Mouse (Mus musculus) cerebellum, adult 2 months (tissue): Measurements from ENCODE around the gene Dock9.

ENCODE experiments used
- CTCF ChIP-seq: fragments of 200-500 bp; IDR thresholded peaks from 2 replicates; pipeline ENCODE4 v1.5.1; 2011; ENCODE audit warnings: low read depth, mild to moderate bottlenecking, control low read depth, low read length, moderate library complexity, borderline replicate concordance; ENCODE audit not compliant: insufficient read depth
- POLR2A ChIP-seq: fragments of 200-500 bp; IDR thresholded peaks from 2 replicates; pipeline ENCODE4 v1.6.1; 2011; ENCODE audit warnings: low read length, control low read depth, borderline replicate concordance; ENCODE audit not compliant: insufficient read depth

GRCm38 (mm10) chr14:121493712-121494111 lies 303.9 kb downstream of the Dock9 start:
- TF ChIP-seq CTCF (no peak), POLR2A (no peak)
